Mouse (Mus musculus): ENCODE data around the gene Slc26a10.
A peak's percentile ranks its signal among the peaks of the same experiment; 100 is the strongest.
"Not testable (repeated sequence)": the region's sequence is repeated elsewhere in the genome, so short reads cannot be mapped to it uniquely, and the experiment has no call there.

Slc26a10 gene

GRCm38 (mm10) chr10:127199068-127199467 lies 18.6 kb upstream of the Slc26a10 start:
- DNase-seq (ENCODE audit: inconsistent age in 2 of 2, low spot score in 1 of 2): no peak

GRCm38 (mm10) chr10:127198492-127198891 lies 18.0 kb upstream of the Slc26a10 start:
- DNase-seq (ENCODE audit: inconsistent age in 2 of 2, low spot score in 1 of 2): no peak

GRCm38 (mm10) chr10:127197505-127198110 lies 17.2 kb upstream of the Slc26a10 start:
- no peak for DNase-seq (ENCODE audit: inconsistent age in 2 of 2, low spot score in 1 of 2)

- DNase-seq (ENCODE audit: inconsistent age in 2 of 2, low spot score in 1 of 2): no peak
These were observed 16.7 kb upstream of the Slc26a10 start for GRCm38 (mm10) chr10:127197104-127197503.

GRCm38 (mm10) chr10:127196392-127196791 lies 15.9 kb upstream of the Slc26a10 start:
- DNase-seq (ENCODE audit: inconsistent age in 2 of 2, low spot score in 1 of 2): peak; percentile 79 to 82

- DNase-seq (ENCODE audit: inconsistent age in 2 of 2, low spot score in 1 of 2): peak; percentile 59 to 78
These were observed 15.1 kb upstream of the Slc26a10 start, which contains the start of gene Dtx3 for GRCm38 (mm10) chr10:127195328-127196129. TSS of gene Dtx3 (minus strand) at chr10:127195728.

- peak; percentile 78 to 92 for DNase-seq (ENCODE audit: inconsistent age in 2 of 2, low spot score in 1 of 2)
These were observed 14.2 kb upstream of the Slc26a10 start for GRCm38 (mm10) chr10:127194428-127195327.

GRCm38 (mm10) chr10:127193011-127193410 lies 12.6 kb upstream of the Slc26a10 start:
- no peak for DNase-seq (ENCODE audit: inconsistent age in 2 of 2, low spot score in 1 of 2)

- not testable (repeated sequence) for DNase-seq (ENCODE audit: inconsistent age in 2 of 2, low spot score in 1 of 2)
These were observed 11.5 kb upstream of the Slc26a10 start for GRCm38 (mm10) chr10:127192057-127192328.

GRCm38 (mm10) chr10:127191191-127192056 lies 11.0 kb upstream of the Slc26a10 start:
- no peak for DNase-seq (ENCODE audit: inconsistent age in 2 of 2, low spot score in 1 of 2)

- no peak for DNase-seq (ENCODE audit: inconsistent age in 2 of 2, low spot score in 1 of 2)
These were observed 10.1 kb upstream of the Slc26a10 start for GRCm38 (mm10) chr10:127190398-127191190.

- peak; percentile 62 to 85 for DNase-seq (ENCODE audit: inconsistent age in 2 of 2, low spot score in 1 of 2)
These were observed 9.4 kb upstream of the Slc26a10 start, which contains the start of gene Arhgef25 for GRCm38 (mm10) chr10:127189651-127190381. TSS of gene Arhgef25 (minus strand) at chr10:127190083.

GRCm38 (mm10) chr10:127189116-127189650 lies 8.7 kb upstream of the Slc26a10 start:
- DNase-seq (ENCODE audit: inconsistent age in 2 of 2, low spot score in 1 of 2): peak in 1 of 2 experiments; percentile 80

GRCm38 (mm10) chr10:127188465-127189115 lies 8.1 kb upstream of the Slc26a10 start:
- DNase-seq (ENCODE audit: inconsistent age in 2 of 2, low spot score in 1 of 2): peak; percentile 71 to 90

GRCm38 (mm10) chr10:127188079-127188453 lies 7.6 kb upstream of the Slc26a10 start:
- DNase-seq (ENCODE audit: inconsistent age in 2 of 2, low spot score in 1 of 2): no peak

- no peak for DNase-seq (ENCODE audit: inconsistent age in 2 of 2, low spot score in 1 of 2)
These were observed 7.1 kb upstream of the Slc26a10 start for GRCm38 (mm10) chr10:127187371-127188078.

- DNase-seq (ENCODE audit: inconsistent age in 2 of 2, low spot score in 1 of 2): no peak
These were observed 6.0 kb upstream of the Slc26a10 start for GRCm38 (mm10) chr10:127186451-127186850.

GRCm38 (mm10) chr10:127185506-127185905 lies 5.1 kb upstream of the Slc26a10 start:
- no peak for DNase-seq (ENCODE audit: inconsistent age in 2 of 2, low spot score in 1 of 2)

Measured in adrenal gland, adult (tissue).